1 mouse cellular context compared by ENCODE assay signal in the genomic region with DNA sequence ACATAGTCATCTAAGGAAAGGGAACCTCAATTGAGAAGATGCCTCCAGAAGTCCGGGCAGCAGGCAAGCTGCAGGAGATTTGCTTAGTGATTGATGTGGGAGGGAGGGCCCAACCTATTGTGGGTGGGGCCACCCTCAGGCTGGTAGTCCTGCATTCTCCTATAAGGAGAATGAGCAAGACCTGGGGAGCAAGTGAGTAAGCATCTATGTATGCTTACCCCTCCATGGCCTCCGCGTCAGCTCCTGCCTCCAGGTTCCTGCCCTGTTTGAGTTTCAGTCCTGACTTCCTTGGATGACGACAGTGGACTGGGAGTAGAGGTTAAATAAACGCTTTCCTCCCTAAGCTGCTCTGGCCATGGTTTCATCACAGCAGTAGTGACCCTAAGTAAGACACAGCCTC.
TF ChIP-seq lines count a peak whose summit lies in the region.

No protein-coding gene starts in this region.

TF ChIP-seq in MEL, 35 proteins besides CTCF, POLR2A, EP300 and RAD21 (continued from another document):
- TF ChIP-seq MEF2A (IDR thresholded peaks at IDR 0.05; ENCODE audit: extremely low read depth, insufficient replicate concordance, low read depth, low read length, poor library complexity, severe bottlenecking), result no peak
- no peak for TF ChIP-seq MYC (IDR thresholded peaks at IDR 0.05; ENCODE audit: low read depth, low read length)
- TF ChIP-seq NELFE (IDR thresholded peaks at IDR 0.05; ENCODE audit: low read depth, low read length), result no peak
- no peak for TF ChIP-seq CHD2 (IDR thresholded peaks at IDR 0.05; ENCODE audit: low read length)
- TF ChIP-seq TCF12 (IDR thresholded peaks at IDR 0.05; ENCODE audit: low read depth, low read length), result no peak
- no peak for TF ChIP-seq UBTF (IDR thresholded peaks at IDR 0.05; ENCODE audit: borderline replicate concordance, insufficient read depth, low read depth, low read length)
- no peak for TF ChIP-seq KAT2A (conservative IDR thresholded peaks at IDR 0.05; ENCODE audit: low read depth, low read length)
- TF ChIP-seq RCOR1 (IDR thresholded peaks at IDR 0.05; ENCODE audit: low read depth, low read length), result no peak
